11 mouse cellular contexts compared by ENCODE assay signal in the genomic region with DNA sequence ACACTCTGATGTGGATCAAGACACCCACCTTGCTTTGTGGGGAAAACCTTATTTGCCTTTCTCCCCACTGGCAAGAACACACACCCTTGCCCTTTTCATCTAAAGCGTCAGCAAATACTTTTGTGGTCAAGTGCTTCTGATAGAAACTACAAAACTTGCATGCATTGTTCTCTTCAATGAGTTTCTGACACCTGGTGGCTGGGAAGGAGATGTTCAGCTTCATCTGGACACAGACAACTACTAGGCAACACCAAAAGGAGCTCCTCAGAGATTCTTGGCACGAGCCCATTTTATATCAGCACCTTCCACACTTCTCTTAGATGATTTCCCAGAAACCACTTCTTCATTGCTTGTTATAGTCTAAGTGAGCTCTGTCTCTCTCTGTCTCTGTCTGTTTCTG.
DNase-seq lines count a peak whose midpoint lies in the region; ATAC-seq and TF ChIP-seq lines count a peak whose summit lies in the region.
"Had no signal": no experiment of that assay in that cellular context is flagged by ENCODE, and none has a peak within 500 bp of the region (broad histone marks: within the 10 kb centered on the region; RNA-seq: fewer than 3 reads in every experiment).

No protein-coding gene starts in this region.

- DNase-seq in kidney, postnatal 0 days (ENCODE audit: low spot score), result peak; percentile 17
- DNase-seq in kidney, postnatal 10 days, result no peak
- DNase-seq in A20 (ENCODE audit: low read depth, low spot score) (peak; percentile 62), adipocyte (ENCODE audit: low spot score) (peak; percentile 10)
- no peak for DNase-seq in left cerebral cortex, postnatal 4 days
- no peak for DNase-seq in gastrocnemius, postnatal 4 days (ENCODE audit: low spot score in 2 of 2)
- DNase-seq in neural tube, embryonic 10.5 days (ENCODE audit: extremely low spot score, low spot score), result no peak
- DNase-seq: kidney, adult 11 months; midbrain, embryonic 14.5 days had no signal

- no peak overlapping the region for H3K4me2 ChIP-seq in kidney, postnatal 0 days (ENCODE audit: low read length)
- H3K4me2 ChIP-seq in liver, embryonic 16.5 days (ENCODE audit: low read depth, low read length), result no peak overlapping the region
- H3K4me2 ChIP-seq: limb, embryonic 12.5 days had no signal

- no peak overlapping the region for H3K27ac ChIP-seq in kidney, postnatal 0 days
- H3K27ac ChIP-seq in liver, embryonic 16.5 days (ENCODE audit: low read length), result no peak overlapping the region
- H3K27ac ChIP-seq: limb, embryonic 12.5 days had no signal

- no peaks in the 10 kb centered on the region for H3K27me3 ChIP-seq in kidney, postnatal 0 days (ENCODE audit: insufficient read depth, low read length)
- no peaks in the 10 kb centered on the region for H3K27me3 ChIP-seq in liver, embryonic 16.5 days (ENCODE audit: control insufficient read depth, insufficient read depth, low read depth, low read length)
- H3K27me3 ChIP-seq: limb, embryonic 12.5 days had no signal

- H3K36me3 ChIP-seq in kidney, postnatal 0 days (ENCODE audit: insufficient read depth, low read length), result no peaks in the 10 kb centered on the region
- H3K36me3 ChIP-seq in liver, embryonic 16.5 days (ENCODE audit: control insufficient read depth, insufficient read depth), result no peaks in the 10 kb centered on the region
- H3K36me3 ChIP-seq: limb, embryonic 12.5 days had no signal

- WGBS in kidney, postnatal 0 days, result 75% methylated on average over 2 of the region's 2 CpGs
- 25% methylated on average over 2 of the region's 2 CpGs for WGBS in liver, embryonic 16.5 days (ENCODE audit: insufficient replicate concordance)

- H3K4me1 ChIP-seq in kidney, postnatal 0 days (replicated peaks; ENCODE audit: insufficient read depth, low read length), result no peaks in the 10 kb centered on the region
- 0 out of 2 replicates have a peak, but pooled peaks cover 2% of the 10 kb centered on the region for H3K4me1 ChIP-seq in liver, embryonic 16.5 days (ENCODE audit: control insufficient read depth, low read depth, low read length)

- intact Hi-C loops in left cerebral cortex, postnatal 4 days (cut with DNase I), result no loop called here

- no peak overlapping the region for H3K9ac ChIP-seq in kidney, postnatal 0 days (ENCODE audit: low read depth, low read length)
- no peak overlapping the region for H3K9ac ChIP-seq in liver, embryonic 16.5 days (ENCODE audit: low read depth, low read length)
- H3K9ac ChIP-seq: limb, embryonic 12.5 days had no signal

- peak; percentile 42 for TF ChIP-seq CTCF in kidney, postnatal 0 days (IDR thresholded peaks at IDR 0.05; ENCODE audit: low read depth)

- no peak overlapping the region for H3K4me3 ChIP-seq in kidney, postnatal 0 days (replicated peaks; ENCODE audit: low read depth, low read length)
- H3K4me3 ChIP-seq in liver, embryonic 16.5 days (ENCODE audit: low read depth, low read length), result no peak overlapping the region
- H3K4me3 ChIP-seq: limb, embryonic 12.5 days had no signal

- no peak for ATAC-seq in kidney, postnatal 0 days (replicated peaks; ENCODE audit: low FRiP score, low read depth)
- peak; percentile 64 for ATAC-seq in liver, embryonic 16.5 days (ENCODE audit: low read depth)

- no peaks in the 10 kb centered on the region for H3K9me3 ChIP-seq in kidney, postnatal 0 days (replicated peaks; ENCODE audit: low read length)
- no peaks in the 10 kb centered on the region for H3K9me3 ChIP-seq in liver, embryonic 16.5 days (replicated peaks; ENCODE audit: control insufficient read depth, low read length)
- H3K9me3 ChIP-seq: limb, embryonic 12.5 days had no signal

Comparison
In these comparisons a context has a peak if more than half of its experiments do, and no peak if none do; other contexts are left out.
1. DNase-seq: peak in kidney, postnatal 0 days (single experiment), A20 (single experiment) and adipocyte (single experiment); none in kidney, postnatal 10 days (single experiment), left cerebral cortex, postnatal 4 days (single experiment), gastrocnemius, postnatal 4 days (0 of 2) and neural tube, embryonic 10.5 days (single experiment).